Mouse (Mus musculus): ENCODE measurements around the gene Sipa1l1.

The Sipa1l1 gene

GRCm38 (mm10) chr12:82247371-82248258 lies 78.5 kb downstream of the Sipa1l1 start:
- DNase-seq (ENCODE audit: low read depth), result no peak

GRCm38 (mm10) chr12:82248501-82248900 lies 79.4 kb downstream of the Sipa1l1 start:
- DNase-seq (ENCODE audit: low read depth), result no peak

- DNase-seq (ENCODE audit: low read depth), result no peak
Measured at GRCm38 (mm10) chr12:82251328-82251727, 82.2 kb downstream of the Sipa1l1 start.

GRCm38 (mm10) chr12:82254076-82254475 lies 85.0 kb downstream of the Sipa1l1 start:
- DNase-seq (ENCODE audit: low read depth), result no peak

GRCm38 (mm10) chr12:82256012-82256411 lies 86.9 kb downstream of the Sipa1l1 start:
- no peak for DNase-seq (ENCODE audit: low read depth)

- no peak for DNase-seq (ENCODE audit: low read depth)
Measured at GRCm38 (mm10) chr12:82256921-82257500, 87.9 kb downstream of the Sipa1l1 start.

- no peak for DNase-seq (ENCODE audit: low read depth)
Measured at GRCm38 (mm10) chr12:82257994-82258785, 89.1 kb downstream of the Sipa1l1 start.

GRCm38 (mm10) chr12:82263443-82263842 lies 94.3 kb downstream of the Sipa1l1 start:
- DNase-seq (ENCODE audit: low read depth), result no peak

GRCm38 (mm10) chr12:82264083-82264851 lies 95.1 kb downstream of the Sipa1l1 start:
- no peak for DNase-seq (ENCODE audit: low read depth)

GRCm38 (mm10) chr12:82265335-82266274 lies 96.5 kb downstream of the Sipa1l1 start:
- DNase-seq (ENCODE audit: low read depth), result no peak

GRCm38 (mm10) chr12:82271447-82271846 lies 102.3 kb downstream of the Sipa1l1 start:
- DNase-seq (ENCODE audit: low read depth), result no peak

- DNase-seq (ENCODE audit: low read depth), result no peak
Measured at GRCm38 (mm10) chr12:82273503-82273902, 104.4 kb downstream of the Sipa1l1 start.

- no peak for DNase-seq (ENCODE audit: low read depth)
Measured at GRCm38 (mm10) chr12:82274576-82274975, 105.5 kb downstream of the Sipa1l1 start.

GRCm38 (mm10) chr12:82275767-82276166 lies 106.6 kb downstream of the Sipa1l1 start:
- DNase-seq (ENCODE audit: low read depth), result no peak

- no peak for DNase-seq (ENCODE audit: low read depth)
Measured at GRCm38 (mm10) chr12:82276591-82276990, 107.5 kb downstream of the Sipa1l1 start.

- DNase-seq (ENCODE audit: low read depth), result no peak
Measured at GRCm38 (mm10) chr12:82284617-82285016, 115.5 kb downstream of the Sipa1l1 start.

GRCm38 (mm10) chr12:82285018-82285417 lies 115.9 kb downstream of the Sipa1l1 start:
- DNase-seq (ENCODE audit: low read depth), result no peak

- no peak for DNase-seq (ENCODE audit: low read depth)
Measured at GRCm38 (mm10) chr12:82286068-82286467, 116.9 kb downstream of the Sipa1l1 start.

- DNase-seq (ENCODE audit: low read depth), result no peak
Measured at GRCm38 (mm10) chr12:82286804-82287203, 117.7 kb downstream of the Sipa1l1 start.

GRCm38 (mm10) chr12:82293545-82294247 lies 124.6 kb downstream of the Sipa1l1 start:
- no peak for DNase-seq (ENCODE audit: low read depth)
